Mouse (Mus musculus): ENCODE data around the gene Ccdc155.

The Ccdc155 gene

DNA sequence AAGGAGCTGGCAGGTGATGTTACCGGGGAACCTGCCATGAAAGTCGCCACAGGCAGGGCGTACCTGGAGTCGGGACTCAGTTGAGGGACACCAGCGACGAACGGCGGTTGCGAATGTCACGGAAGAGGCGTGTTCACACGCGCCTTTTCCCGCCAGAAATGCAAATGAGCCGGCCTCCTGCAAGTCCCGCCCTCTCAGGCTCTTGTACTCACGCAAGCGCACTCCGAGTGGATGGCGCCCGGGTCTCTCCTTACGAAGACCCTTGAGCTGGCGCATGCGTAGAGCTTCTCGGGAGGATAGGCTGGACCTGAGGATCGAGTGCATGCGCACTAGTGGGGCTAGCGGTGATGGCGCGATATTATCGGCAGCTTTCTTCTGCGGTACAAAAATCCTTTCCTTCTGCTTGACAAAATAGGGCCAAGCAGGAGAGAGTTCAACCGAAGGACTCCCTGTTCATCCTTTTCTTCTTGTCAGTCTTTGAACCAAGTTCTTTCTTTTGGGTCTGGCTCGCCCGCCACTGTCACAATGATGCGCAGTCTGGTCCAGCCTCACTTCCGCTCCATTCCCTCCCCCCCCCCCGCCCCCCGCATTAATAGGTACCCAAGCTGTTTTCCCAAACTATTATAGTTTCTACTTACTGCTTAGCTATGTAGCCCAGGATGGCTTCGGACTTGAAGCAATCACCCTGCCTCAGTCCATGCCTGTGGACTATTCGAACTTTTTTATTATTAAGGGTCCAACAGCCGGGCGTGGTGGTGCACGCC is at the start of gene Ccdc155:
Gene Ccdc155, minus strand, starts transcription at position 513 of the 764 bp plus-strand sequence.
- DNase-seq (ENCODE audit: low spot score in 2 of 2): peak; percentile 86 to 94

DNA sequence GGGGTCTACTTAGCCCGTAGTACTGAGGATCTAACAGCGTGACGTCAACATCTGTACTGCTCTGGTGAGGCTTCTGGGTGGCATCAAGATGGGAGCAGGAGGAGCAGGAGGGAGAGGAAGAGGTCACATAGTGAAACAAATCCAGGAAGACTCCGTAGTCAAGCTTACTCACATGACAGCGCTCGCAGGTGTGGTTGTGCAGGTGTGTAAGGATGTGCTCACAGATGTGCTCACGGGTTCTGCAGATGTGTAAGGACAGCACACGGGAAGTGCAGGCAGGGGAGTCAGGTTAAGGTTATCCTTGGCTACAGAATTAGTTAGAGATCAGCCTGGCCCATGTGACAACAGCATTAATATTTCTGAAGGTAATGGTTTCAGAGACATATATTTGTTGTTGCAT is 49.1 kb upstream of the Ccdc155 start:
- no peak for DNase-seq (ENCODE audit: low spot score in 2 of 2)

DNA sequence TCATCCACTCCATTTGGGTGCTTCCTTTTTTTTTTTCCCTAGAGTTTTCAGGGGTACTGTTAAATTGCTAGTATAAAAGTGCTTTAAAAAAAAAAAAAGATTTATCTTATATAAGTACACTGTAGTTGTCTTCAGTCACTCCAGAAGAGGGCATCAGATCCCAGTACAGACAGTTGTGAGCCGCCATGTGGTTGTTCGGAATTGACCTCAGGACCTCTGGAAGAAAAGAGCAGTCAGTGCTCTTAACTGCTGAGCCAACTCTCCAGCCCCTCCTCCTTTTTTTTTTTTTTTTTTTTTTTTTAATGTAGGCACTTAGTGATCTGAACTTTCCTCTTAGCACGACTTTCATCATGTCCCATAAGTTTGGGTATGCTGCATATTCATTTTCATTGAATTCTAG is 43.0 kb upstream of the Ccdc155 start:
- no peak for DNase-seq (ENCODE audit: low spot score in 2 of 2)

DNA sequence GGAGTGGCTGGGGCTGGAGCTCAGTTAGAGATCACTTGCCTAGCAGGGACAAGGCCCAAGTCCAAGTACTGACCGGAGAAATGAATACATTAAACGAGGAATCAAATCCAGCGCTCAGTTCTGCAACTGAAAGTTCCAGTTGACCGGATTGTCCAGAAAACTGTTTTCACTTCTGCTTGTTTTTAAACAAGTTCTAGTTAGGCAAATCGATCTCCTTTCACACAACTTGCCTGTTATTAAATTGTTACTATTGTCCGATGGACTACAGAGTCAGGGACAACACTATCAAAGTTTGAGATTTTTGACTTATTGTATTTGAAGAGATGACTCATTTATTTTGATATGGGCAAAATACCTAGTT is 36.7 kb upstream of the Ccdc155 start:
- no peak for DNase-seq (ENCODE audit: low spot score in 2 of 2)

DNA sequence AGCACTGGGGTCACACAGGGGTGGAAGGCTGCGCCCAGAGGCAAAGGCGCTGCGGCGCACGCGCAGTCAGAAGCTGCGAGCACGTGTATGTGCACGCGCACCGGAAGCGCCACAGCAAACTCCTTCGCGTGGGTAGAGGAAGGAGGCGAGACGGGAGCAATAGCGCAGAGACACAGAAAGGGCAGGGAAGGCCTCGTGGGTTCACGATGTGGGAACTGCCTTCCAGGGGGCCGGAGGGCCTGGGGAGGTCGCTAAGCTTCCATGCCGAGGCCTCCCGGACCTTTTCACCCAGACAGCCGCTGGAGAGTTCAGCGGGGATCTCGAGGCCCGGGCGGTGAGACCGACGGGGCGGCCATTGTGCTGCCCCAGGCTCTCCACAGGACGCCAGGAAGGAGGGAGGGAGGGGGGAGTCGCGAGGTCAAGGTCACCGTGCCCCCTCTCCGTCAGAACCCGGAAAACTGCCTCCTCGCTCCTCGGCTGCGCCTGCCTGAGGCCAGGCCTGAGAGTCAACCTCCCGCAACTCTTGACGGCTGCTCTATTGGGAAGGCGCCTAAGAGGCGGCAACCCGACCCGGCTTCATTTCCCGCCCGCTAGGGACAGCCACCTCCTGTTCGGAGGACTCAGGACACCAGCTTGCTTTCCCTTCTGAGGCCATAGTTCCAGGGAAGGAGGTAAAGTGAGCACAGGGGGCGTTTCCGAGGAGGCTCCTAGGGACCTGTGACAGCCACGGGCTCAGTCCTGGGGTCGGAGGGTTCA is 36.1 kb upstream of the Ccdc155 start, which contains the start of gene Slc6a16:
Gene Slc6a16, plus strand, starts transcription at position 453 of the 756 bp plus-strand sequence.
- DNase-seq (ENCODE audit: low spot score in 2 of 2): peak in 1 of 2 experiments; percentile 60

DNA sequence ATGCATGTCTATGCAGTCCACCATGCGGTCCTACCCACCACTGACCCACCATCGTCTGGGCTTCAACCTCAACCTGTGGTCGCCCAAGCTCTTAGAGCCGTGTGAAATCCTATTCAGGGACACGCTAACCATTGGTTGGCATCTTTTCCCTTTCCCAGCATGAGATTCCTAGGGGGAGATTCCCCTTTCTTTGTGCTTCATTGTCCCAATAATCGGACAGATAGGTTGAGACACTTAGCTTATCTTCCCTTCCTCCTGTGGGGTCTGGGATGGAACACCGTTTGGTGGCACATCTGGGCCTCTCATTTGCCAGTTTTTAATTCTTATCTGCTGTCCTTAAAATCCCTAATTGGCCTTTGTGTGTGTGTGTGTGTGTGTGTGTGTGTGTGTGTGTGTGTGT is 35.4 kb upstream of the Ccdc155 start:
- no peak for DNase-seq (ENCODE audit: low spot score in 2 of 2)

DNA sequence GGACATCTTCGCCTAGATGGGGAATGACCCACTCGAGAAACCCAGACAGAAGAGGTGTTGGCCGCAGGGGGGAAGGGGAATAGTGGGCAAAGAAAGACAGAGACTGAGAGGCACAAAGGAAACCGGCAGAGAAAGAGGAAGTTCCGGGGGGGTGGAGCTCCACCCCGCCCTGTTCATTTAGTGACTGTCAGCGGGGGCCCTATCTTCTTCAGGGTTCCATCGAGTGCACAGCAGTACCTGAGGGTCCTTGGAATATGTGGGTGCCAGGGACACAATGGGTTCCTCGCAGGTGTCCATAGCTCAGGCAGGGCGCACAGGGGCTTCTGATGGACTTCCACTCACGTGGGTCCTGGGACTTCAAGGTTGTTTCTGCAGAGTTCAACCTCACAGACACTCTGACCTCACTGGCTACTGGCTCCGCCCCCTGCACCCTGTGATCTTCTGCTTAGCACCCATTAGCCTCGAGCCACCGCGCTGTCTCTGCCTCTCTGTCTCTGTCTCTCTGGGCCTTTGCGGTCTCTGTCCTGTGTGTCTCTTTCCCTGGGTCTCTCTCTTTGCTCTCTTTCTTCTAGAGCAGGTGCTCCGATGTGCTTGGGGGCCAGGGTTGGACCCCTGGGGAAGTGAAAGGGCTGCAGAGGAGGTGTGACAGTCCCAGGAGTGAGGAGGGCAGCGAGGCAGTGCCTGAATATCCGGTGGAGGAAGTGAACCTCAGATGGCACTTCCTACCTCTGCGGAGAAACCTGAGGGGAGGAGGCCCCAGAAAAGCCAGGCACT is 34.2 kb upstream of the Ccdc155 start, which contains the start of gene Cd37:
Gene Cd37, minus strand, starts transcription at position 393 of the 774 bp plus-strand sequence.
- DNase-seq (ENCODE audit: low spot score in 2 of 2): no peak

DNA sequence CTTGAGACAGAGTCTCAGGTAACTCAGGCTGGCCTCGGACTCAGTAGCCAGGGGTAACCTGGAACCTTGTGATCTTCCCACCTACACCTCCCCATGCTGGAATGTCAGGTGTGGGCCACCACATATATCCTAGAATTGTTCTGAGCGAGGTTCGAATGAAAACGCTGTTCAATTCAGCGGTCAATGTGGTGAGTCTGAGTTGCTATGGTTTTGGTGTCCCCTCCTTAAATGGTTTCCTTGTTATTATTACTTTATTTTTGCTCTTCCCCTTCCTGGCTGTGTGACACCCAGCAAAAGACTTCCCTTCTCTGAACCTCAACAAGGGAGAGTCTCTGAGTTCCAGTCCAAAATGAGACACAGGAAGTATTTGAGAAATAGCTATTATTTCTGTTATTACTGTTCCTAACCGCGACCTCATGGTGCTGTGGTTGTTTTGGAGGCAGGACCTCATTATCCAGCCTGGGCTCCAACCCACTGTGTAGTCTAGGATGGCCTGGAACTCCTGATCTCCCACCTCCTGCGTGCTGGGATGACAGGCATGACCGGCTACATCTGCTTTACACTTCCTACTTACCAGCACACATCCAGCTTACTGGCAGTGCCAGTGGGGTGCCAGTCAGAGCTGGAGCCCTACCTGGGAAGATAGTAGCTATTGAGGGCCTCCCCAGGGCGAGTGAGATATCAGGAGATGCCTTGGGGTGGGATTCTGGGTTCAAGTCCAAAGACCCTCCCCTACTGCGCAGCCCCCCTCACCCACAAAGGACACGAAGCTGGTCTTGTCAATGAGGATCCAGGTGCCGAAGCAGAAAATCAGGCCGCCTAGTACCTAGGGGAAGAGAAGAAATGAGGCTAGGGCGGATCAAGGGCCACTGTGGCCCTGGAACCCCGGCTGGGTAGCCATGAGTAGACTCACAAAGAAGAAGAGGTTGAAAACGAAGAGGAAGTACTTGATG is 33.3 kb upstream of the Ccdc155 start:
- DNase-seq (ENCODE audit: low spot score in 2 of 2): no peak

DNA sequence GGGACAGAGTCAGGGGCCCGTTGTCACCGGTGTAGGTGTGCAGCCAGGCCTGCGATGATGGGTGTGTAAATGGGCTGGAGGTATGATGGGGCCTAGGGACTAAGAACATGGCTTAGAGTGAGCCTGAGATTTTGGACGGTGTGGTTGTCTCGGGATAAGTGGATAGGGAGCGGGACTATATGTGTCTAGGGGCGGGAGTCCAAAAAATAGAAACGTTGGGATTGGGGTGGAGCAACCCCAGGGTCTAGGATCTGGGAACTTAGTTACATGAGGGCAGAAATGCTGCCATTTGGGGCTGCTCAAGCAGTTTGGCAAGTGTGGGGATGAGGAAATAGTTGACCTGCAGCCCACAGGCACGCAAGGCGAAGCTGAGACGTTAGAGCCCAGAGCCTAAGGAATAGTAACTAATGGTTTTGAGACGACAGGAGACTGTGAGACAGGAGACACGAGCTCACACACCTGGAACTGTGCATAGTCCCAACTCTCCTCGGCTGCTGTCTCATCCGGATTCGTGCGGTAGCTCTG is 31.0 kb upstream of the Ccdc155 start:
- DNase-seq (ENCODE audit: low spot score in 2 of 2): no peak

DNA sequence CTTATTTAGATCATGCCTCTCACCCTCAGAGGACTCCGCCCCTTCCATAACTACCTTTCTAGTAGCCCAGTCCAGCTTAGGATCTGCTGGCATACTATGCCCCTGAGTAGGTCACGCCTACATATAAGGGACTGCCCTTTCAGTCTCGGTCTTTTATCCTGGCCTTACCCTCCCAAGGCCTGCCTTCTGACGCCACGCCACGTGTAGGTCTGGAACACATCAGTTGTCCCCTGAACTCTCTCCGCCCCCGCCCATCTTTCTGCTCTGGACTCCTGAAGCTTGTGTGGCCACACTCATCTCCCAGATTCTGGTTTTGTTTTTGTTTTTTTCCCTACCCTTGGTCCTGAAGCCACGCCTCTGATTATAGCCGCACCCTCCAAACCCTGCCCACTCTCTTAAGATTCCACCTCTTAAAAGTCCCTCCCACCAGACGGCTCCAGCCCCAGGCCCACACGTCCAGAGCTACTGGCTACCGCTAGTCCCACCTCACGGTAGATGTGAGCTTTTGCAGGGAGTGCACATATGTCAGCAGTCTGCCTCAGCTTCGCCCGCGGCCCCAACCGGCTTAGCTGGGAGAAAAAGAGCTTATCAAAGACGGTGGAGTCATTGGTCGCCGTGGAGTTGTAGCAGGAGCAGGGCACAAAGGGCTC is 30.4 kb upstream of the Ccdc155 start:
- DNase-seq (ENCODE audit: low spot score in 2 of 2): no peak

DNA sequence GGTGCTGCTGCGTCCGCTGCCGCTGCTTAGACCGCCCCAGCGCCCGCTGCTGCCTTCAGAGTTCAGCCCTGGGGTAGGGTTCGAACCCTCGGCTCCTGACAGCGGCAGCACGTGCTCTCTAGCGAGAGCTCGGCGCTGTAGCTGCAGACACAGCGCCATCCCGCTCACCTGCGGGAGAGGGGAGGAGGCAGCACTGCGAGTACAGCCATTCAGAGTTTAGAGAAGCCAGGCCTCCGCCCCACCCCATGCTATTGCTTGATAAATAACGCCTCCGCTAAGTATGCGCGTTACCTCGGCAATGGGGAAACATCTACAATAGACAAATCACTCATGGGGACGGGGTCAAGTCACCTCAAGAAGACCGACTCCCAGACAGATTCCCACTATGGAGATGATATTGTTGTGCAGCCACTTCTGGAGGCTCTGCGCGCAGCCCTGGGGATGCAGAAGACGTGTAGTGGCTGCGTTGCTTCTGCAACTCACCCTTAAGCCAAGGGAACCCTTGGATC is 29.7 kb upstream of the Ccdc155 start:
- no peak for DNase-seq (ENCODE audit: low spot score in 2 of 2)

DNA sequence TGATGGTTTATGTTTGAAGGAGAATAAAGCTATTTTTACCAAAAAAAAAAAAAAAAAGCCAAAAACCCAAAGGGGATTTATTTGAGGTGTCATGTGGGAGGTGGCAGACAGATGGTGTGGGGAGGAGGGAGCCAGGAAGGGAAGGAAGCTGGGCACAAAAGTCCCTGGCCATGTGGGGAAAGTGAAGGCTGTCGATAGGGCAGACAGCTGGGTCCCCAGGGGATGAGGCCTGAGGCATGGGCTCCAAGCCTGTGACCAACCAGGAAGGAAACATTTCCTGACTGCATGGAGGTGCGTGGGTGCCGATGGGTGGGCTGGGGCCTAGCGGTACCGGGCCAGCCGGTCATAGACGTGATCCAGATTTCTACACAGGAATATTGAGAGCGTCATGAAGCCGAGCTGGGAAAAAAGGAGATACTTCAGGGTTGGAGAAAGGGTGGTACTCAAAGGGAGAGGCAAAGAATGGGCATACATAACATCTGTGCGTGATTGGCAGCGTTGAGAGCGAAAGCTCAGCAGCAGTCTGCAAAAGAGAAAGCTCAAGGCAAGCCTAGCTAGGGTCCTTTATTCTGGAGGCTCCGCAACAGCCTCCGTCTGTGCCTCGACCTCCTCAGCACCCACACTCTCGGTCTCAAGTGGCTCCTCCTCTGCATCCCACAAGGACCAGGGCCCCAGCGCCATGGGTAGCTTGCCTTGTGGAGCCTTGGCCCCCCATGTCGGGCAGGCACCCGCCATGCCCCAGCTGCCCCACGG is 29.1 kb upstream of the Ccdc155 start:
- DNase-seq (ENCODE audit: low spot score in 2 of 2): peak; percentile 55 to 87

DNA sequence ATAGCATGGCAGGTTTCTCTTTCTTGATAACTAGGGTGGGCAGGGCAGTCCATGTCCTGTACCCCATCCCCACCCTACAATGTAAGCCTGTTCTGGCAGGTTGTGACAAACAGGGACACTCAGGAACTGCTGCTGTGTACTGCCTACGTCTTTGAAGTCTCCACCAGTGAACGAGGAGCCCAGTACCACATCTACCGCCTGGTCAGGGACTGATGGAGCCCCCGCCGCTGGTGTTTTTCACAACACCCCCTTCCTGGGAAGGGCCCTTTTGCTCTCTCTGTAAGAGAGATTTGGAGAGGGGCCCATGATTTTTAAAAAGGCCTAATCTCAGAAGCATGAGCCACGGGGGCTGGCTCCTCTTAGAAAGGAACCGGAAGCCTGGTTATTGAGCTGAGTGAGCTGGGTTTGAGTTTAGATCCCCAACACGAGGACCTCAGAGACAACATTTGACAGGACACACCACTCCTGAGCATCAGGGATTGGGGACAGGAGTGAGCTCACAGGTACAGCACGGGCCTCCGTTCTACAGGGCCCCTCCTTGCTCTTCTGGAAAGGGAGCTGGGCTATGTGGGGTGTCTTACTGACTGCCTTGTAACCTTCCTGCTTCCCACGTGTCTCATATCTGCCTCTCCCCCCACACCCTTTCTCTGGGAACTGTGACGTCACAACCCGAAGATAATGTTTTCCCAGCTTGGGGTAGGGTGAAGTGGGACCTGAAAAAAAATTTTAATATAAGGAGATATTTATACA is 28.2 kb upstream of the Ccdc155 start:
- peak in 1 of 2 experiments; percentile 66 for DNase-seq (ENCODE audit: low spot score in 2 of 2)

DNA sequence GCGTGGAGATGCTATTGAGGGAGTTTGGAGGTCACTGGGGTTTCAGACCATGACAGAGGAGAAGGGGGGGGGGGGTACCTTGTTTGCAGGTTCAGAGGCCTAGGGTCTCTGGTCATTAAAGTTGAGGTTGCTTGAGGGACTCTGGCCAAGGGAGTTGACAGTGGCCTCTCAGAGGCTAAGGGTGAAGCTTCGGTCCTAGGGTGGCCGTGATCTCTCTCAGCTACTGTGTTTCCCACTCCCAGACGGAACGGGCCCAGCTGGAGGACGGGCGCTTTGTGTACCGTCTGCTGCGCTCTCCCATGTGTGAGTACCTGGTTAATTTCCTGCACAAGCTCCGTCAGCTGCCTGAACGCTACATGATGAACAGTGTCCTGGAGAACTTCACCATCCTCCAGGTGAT is 27.2 kb upstream of the Ccdc155 start:
- DNase-seq (ENCODE audit: low spot score in 2 of 2): no peak

DNA sequence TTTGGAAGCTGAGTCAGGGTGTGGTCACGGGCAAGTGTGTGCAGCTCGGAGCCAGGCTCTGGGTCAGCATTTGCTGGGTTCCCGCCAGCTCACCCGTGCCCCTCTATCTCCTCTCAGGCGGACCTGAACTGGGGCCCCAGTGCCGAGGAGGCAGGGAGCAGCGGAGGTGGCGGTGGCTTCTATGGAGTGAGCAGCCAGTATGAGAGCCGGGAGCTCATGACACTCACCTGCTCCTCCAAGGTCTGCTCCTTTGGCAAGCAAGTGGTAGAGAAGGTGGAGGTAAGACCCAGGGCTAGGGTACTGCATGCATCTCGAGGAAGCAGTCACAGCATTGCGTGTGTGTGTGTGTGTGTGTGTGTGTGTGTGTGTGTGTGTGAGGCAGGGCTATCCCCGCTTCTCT is 26.5 kb upstream of the Ccdc155 start:
- no peak for DNase-seq (ENCODE audit: low spot score in 2 of 2)

DNA sequence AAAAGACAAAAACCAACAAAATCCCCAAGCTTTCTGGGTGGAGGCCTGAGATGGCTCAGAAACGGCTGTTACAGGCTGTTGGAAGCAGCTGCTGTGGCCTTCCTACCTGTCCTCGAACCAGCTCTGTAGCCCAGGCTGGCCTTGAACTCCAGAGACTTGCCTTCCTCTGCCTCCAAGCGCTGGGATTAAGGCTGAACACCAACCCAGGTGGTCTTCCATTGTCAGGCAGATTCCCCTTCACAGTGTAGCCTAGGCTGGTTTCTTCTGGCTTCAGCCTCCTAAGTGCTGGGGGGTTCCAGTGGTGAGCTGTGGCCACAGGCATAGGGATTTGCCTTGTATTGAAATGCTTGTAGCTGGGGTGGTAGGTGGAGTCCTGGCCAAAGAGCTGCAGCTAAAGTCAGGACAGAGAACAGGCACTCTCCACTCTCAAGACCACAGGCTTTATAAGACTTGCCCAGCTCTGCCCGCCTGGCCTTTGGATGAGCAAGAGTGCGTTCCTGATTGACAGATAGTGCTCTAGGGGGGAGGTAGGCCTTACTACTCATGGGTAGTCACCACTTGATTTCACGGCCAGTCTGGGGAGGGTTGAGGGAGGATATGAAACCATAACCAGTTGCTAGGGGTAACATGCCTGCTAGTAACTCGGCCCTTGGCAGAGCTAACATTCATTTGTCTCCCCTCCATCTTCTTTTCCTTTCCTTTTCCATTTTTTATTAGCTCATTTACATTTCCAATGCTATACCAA is 24.9 kb upstream of the Ccdc155 start:
- DNase-seq (ENCODE audit: low spot score in 2 of 2): no peak

DNA sequence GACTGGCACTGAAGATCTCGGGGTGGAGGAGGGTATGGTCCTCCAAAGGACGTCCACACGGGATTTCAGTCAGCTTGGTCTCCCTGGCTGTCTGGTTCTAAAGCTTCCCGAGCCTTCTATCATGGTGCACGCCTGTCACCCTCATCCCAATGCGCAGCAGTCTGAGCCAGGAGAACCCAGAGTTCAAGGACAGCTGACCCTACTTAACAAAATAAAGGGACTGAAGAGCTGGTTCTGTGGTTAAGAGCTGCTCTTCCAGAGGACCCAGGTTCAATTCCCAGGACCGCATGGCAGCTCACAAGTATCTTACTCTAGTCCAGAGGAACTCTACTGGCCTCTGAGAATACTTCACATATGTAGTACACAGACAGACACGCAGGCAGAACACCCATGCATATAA is 24.4 kb upstream of the Ccdc155 start:
- DNase-seq (ENCODE audit: low spot score in 2 of 2): no peak

DNA sequence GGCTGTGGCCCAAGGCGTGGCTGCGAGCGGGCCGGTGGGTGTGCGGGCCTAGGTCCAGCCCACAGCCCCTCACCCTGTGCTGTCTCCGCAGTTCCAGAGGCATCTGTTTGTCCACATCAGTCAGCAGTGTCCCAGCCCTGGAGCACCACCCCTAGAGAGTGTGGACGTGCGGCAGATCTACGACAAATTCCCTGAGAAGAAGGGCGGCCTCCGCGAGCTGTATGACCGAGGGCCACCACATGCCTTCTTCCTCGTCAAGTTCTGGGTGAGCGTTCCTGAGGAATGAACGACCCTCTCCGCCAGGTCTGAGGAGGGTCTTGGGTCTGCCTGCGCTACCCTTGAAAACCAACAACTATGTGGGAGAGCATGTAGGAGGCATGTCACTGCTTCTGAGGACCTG is 23.9 kb upstream of the Ccdc155 start:
- DNase-seq (ENCODE audit: low spot score in 2 of 2): no peak
